Mouse (Mus musculus) left cerebral cortex, adult 9 months (tissue): ENCODE results near the gene Slc18a3.

ENCODE experiments used
- DNase-seq, 2 experiments: peaks; one replicate each; pipeline ENCODE4 v3.0.0; 2022; ENCODE audit warnings: low spot score in 2 of 2

The Slc18a3 gene

GRCm38 (mm10) chr14:32464601-32465505, at the start of gene Slc18a3:
Gene Slc18a3 (minus strand): TSS chr14:32464850.
- DNase-seq: no peak

- DNase-seq: peak; percentile 79 to 93
Measured at GRCm38 (mm10) chr14:32513336-32514032, 48.8 kb upstream of the Slc18a3 start, which contains the start of gene Ercc6. Gene Ercc6 (plus strand): TSS chr14:32513521.

- DNase-seq: no peak
Measured at GRCm38 (mm10) chr14:32512912-32513311, 48.3 kb upstream of the Slc18a3 start.

GRCm38 (mm10) chr14:32509443-32509961, 44.9 kb upstream of the Slc18a3 start:
- no peak for DNase-seq

- no peak for DNase-seq
Measured at GRCm38 (mm10) chr14:32508105-32508835, 43.6 kb upstream of the Slc18a3 start.

GRCm38 (mm10) chr14:32507216-32507615, 42.6 kb upstream of the Slc18a3 start:
- DNase-seq: no peak

- no peak for DNase-seq
Measured at GRCm38 (mm10) chr14:32506329-32506728, 41.7 kb upstream of the Slc18a3 start.

- DNase-seq: no peak
Measured at GRCm38 (mm10) chr14:32503897-32504296, 39.2 kb upstream of the Slc18a3 start.

GRCm38 (mm10) chr14:32502764-32503688, 38.4 kb upstream of the Slc18a3 start:
- no peak for DNase-seq

- no peak for DNase-seq
Measured at GRCm38 (mm10) chr14:32501303-32501702, 36.7 kb upstream of the Slc18a3 start.

GRCm38 (mm10) chr14:32496115-32496850, 31.6 kb upstream of the Slc18a3 start:
- DNase-seq: no peak

- peak in 1 of 2 experiments; percentile 25 for DNase-seq
Measured at GRCm38 (mm10) chr14:32492521-32492920, 27.9 kb upstream of the Slc18a3 start.

GRCm38 (mm10) chr14:32482061-32482460, 17.4 kb upstream of the Slc18a3 start:
- DNase-seq: no peak

- DNase-seq: no peak
Measured at GRCm38 (mm10) chr14:32477581-32477980, 12.9 kb upstream of the Slc18a3 start.

- DNase-seq: no peak
Measured at GRCm38 (mm10) chr14:32476559-32476958, 11.9 kb upstream of the Slc18a3 start.

- peak in 1 of 2 experiments; percentile 73 for DNase-seq
Measured at GRCm38 (mm10) chr14:32472996-32473395, 8.3 kb upstream of the Slc18a3 start.

- no peak for DNase-seq
Measured at GRCm38 (mm10) chr14:32467606-32468005, 3.0 kb upstream of the Slc18a3 start.

GRCm38 (mm10) chr14:32465889-32466288, 1.2 kb upstream of the Slc18a3 start, which contains the start of gene Chat:
Gene Chat (minus strand): TSS chr14:32465989.
- no peak for DNase-seq

GRCm38 (mm10) chr14:32465506-32465870, 838 bp upstream of the Slc18a3 start:
- DNase-seq: no peak
